Mouse (Mus musculus) heart, adult 18-20 months (tissue): Measurements from ENCODE around the gene Slc22a21. TPM values are rescaled to one million over a fixed set of nuclear protein-coding genes. Genes with fewer than 3 reads are reported as not detected.
"Not testable (repeated sequence)": the region's sequence is repeated elsewhere in the genome, so short reads cannot be mapped to it uniquely, and the experiment has no call there.

Source experiments
- DNase-seq, 2 experiments: peaks; one replicate each; pipeline ENCODE4 v3.0.0; 2021 to 2022; ENCODE audit warnings: mixed read lengths in 1 of 2
- long read RNA-seq, 2 experiments: library from polyadenylated mRNA; stranded (forward); transcript quantifications; one replicate each; pipeline ENCODE4 v2.0.0; 2021
- total RNA-seq, 2 experiments: library from RNA; stranded (reverse); gene quantifications; 2 replicates each; pipeline ENCODE4 v1.2.3; 2021

The Slc22a21 gene
- 1 to 10 TPM; 1.0 to 1.7 TPM for total RNA-seq
- long read RNA-seq, experiment 1 = 0 reads
- long read RNA-seq, experiment 2 = 0 reads

DNA sequence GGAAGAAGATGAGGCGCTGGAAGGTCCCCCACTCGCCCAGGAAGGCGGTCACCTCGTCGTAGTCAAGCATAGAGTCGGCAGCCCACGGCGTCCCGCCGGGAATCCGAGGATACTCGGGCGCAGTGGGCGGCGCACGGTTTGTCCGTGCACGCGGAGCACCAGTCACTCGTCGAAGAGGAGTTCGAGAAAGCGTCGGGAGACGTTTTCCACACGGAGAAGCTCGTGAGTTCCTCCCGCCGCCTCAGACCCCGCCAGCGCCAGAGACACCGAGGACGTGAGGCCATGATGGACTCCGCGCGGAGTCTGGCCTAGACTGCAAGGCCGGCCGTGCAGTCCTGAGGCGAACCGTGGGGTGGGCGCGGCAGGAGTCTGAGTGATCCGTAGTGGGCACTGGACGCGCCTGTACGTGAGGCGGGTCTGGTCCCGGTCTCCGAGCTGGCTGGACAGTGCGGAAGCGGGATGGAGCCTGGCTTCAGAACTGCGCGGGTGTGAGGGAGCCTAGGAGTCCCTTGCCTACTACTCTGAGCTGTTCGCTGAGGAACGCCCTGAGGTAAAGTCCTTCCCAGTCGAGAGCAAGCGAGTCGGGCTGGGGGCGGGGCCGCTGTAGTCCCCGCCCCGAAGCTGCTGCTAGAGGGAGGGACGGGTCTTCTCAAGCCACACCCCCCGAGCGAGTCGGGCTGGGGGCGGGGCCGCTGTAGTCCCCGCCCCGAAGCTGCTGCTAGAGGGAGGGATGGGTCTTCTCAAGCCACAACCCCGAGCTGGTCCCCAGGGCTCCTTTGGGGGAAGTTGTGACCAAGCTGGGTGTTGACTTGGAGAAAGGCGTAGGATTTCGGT is at the start of gene Slc22a21:
Gene Slc22a21 (minus strand): TSS at position 545 of the 834 bp plus-strand sequence.
- DNase-seq = peak; percentile 73 to 76

GRCm38 (mm10) chr11:54028997-54029396 is 48.9 kb upstream of the Slc22a21 start:
- DNase-seq = no peak

GRCm38 (mm10) chr11:54028044-54028951 is 48.2 kb upstream of the Slc22a21 start, which contains the start of gene Slc22a4:
Gene Slc22a4, minus strand, starts transcription at chr11:54028090.
- DNase-seq = peak; percentile 87 to 92

DNA sequence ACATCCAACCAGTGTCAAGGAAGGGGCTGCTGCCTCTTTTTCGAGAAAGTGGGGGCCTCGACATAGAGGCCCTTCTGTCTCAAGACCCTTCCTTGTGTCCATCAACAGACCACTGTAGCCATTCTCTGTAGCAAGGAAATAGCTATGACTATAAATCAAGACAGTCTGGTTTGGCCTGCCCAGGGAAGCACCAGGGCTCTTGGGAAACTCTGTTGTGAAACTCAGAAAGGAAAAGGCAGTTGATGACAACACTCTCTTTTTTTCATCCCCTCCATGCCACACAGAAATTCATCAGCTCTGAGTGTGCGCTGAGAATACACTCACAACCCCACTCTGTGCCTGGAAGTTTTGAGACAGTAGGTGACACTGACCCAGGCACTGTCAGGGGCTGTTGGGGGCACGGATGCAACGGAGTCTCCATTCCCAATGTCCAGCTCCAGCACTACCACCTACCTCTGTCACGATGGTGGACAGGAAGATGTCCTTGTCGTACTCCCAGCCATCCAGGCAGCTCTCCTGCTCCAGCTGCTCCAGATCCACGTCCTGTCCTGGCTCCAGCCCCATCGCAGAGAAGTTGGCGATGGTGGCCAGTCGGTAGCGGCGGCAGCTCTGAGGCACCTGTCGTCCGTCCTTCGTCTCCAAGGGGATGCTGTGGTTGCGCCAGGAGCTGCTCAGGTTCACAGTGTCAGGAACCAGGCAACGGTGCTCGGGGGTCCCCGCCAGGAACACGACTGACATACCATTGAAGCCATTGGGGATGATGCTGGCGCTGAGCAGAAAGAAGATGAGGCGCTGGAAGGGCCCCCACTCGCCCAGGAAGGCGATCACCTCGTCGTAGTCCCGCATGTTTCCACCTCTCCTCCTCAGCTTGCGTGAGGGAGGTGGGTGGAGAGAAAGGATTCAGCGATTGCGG is 47.3 kb upstream of the Slc22a21 start:
- no peak for DNase-seq

GRCm38 (mm10) chr11:54026491-54027041 is 46.4 kb upstream of the Slc22a21 start:
- no peak for DNase-seq

DNA sequence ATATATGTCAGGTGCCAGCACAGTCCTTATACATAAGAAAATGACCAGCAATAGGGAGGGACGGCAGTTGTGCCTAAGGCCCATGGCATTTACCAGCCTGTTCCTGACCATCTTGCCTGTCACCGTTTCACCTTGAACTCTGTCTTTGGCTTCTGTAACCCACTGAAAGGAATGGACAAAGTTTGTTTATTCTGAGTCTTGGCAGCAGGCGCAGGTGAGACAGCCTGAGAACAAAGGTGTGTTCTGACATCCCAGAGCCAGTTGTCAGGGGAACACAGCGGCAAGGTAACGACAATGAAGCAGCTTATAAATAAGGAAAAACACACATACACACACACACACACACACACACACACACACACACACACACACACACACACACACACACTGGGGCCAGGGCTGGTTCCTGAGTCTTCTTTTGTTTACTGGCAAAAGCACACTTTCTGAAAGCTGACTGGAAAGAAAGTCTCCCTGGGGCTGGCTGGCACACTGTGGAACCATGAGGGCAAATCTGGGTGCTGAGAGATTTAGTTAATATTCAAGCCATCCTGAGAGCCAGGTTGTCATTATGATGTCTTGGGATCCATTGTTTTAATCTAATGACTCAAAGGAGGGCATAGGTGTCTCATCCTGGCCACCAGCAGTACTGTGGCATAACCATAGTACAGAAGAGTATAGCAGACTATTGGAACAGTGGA is 41.4 kb upstream of the Slc22a21 start:
- DNase-seq = no peak

DNA sequence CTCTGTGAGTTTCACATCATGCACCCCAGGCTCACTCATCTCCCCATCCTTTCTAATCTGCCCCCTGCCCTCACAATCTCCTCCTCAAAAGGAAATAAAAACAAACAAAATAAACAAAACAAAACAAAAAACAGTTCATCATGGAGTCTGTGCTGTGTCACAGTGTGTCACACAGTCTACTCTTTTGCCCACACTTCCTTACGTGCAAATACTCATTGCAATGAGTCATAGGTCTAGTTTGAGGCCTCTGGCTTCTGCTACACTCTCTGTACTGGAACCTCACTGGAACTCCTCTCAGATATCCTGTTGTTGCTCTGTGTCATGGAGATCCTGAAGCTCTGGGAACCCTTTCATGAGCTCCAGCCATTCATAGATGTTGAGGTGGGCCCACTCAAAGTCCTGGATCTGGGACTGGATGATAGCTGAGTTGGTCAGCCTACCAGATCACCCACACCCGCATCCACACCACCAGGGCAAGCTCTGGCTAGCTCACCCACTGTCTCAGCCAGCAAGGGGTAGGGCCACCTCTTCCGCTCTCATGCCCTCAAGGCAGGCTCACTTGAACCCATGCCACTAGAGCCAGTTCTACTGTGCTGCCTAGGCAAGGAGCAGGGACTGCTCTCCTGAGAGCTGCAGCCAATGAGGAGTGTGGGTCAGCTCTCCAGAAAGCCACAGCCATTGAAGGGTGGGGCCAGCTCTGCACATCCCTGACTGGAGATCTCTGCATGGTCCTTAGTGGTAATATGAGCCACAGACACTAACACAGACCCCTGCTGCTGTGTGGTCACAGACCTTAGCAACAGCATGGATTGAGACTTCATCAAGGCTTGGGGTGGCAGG is 39.0 kb upstream of the Slc22a21 start:
- no peak for DNase-seq

- no peak for DNase-seq
Measured at GRCm38 (mm10) chr11:54017596-54017995, 37.5 kb upstream of the Slc22a21 start.

- no peak for DNase-seq
Measured at GRCm38 (mm10) chr11:54016051-54016450, 35.9 kb upstream of the Slc22a21 start.

- no peak for DNase-seq
Measured at GRCm38 (mm10) chr11:54012961-54013360, 32.8 kb upstream of the Slc22a21 start.

DNA sequence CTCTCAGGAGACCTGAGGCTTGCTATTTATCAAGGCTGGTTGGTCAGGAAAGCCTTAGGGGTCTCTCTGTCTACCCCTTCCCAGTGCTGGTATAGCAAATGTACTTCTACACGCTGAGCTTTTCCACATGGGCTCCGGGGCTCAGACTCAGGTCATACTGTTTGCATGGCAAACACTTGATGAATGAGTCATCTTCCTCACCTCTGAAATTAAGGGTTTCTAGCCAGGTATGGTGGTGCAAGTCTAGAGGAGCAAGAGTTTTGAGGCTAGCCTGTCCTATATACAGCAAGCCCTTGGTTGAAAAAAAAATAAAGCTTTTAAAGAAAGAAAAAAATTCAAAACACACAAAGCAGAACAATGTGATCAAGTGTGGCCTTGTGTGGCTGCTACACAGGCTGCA is 31.1 kb upstream of the Slc22a21 start:
- no peak for DNase-seq

GRCm38 (mm10) chr11:54008416-54008920 is 28.3 kb upstream of the Slc22a21 start:
- DNase-seq = peak; percentile 49 to 75

DNA sequence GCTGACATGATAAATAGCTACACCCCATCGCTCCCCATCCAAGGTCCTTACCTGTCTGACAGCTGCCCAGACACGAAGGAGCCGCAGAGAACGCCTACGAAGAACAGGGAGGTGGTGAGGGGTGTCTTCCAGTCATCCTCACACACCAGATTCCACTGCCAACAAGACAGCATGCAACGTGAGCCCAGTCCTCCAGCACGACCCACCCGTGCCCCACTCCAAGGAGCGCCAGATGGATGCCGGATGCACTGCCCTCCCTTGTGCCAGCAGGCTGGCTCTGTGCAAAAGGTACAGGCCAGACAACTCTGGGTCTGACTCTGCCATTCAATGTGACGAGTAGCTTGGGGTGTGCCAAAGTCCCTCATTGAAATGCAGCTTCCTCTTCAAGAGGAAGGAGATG is 27.6 kb upstream of the Slc22a21 start:
- DNase-seq = no peak

GRCm38 (mm10) chr11:54006901-54007300 is 26.8 kb upstream of the Slc22a21 start:
- peak; percentile 79 to 84 for DNase-seq

GRCm38 (mm10) chr11:54006362-54006761 is 26.2 kb upstream of the Slc22a21 start:
- not testable (repeated sequence) for DNase-seq

DNA sequence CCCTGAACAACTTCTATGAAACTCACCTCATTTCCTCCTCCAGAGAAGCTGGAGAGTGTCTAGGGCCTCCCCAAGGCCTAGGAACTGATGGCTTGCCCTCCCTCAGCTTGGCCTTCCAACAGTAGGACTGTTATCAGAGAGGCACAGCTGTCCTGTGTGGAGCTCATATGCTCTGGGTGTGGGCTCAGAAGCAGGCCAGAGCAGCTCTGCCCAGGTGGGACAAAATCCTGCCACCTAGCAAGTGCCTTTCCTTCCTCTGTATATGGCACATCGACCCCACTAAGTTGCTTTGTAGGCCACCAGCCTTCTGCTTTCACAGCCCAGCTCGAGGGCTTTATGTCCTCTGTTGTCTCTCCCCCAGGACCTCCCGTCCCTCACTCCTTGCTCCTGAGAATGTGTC is 24.6 kb upstream of the Slc22a21 start:
- no peak for DNase-seq

DNA sequence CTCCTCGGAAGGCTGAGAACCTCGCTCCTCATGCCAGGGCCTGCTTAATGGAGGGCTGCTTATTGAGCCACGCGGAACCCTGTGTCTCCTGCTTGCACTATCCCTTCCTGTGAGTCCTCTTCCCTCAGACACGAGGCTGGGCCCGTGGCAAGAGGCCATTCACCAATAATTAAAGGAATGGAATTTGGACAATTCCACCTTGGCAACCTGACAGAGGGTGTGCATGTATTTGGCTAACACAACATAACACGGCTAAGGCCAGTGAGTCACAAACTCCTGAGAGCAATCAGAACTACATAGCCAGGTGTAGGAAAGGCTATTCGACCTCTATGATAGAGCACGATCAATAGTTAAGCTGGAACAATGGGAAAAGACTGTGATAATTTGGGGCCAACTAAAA is 24.1 kb upstream of the Slc22a21 start:
- peak; percentile 66 to 72 for DNase-seq

DNA sequence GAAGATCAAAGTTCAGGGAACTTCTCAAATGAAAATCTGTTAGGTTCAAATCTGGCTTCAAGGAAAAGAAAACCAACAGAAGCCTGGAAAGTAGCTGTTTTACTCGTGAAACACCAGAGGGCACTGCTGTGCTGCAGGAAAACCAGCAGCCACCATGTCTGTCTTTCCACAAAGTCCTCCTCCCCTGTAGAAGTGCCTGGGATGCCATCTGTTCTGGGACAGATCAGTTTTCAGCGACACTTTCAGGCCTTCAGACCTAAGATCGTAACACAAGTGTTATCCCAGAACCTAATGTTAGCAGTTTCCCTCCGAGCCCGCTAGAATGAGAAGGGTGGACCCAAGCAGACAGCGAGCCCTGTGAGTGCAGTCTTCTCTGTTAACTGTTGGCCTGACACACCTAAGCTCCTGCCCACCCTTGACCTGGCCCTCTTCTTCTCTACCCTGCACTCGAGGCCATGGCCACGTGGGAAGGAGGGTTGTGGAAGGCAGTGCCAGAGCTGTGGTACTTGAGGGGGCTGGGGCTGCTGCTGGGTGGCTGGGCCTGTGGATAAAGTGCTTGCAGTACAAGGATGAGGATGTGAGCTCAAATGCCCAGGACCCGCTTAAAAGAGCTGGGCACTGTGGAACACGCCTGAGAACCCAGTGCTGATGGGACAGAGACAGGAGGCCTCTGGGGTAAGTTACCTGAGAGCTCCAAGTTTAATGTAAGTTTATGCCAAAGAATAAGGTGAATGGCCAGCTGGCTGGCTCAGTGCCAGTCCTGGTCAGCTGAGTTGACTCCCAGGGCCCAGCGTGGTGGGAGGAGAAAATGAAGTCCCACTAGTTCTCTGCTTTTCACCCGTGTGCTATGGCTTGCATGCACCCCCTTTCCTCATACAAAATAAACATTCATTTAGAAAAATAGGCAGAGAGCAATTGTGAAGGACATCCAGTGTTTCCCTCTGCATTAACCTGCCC is 22.9 kb upstream of the Slc22a21 start:
- DNase-seq = peak; percentile 52 to 82
